Mouse (Mus musculus): Measurements from ENCODE around the gene Mrpl35.
"Not testable (repeated sequence)": the region's sequence is repeated elsewhere in the genome, so short reads cannot be mapped to it uniquely, and the experiment has no call there.

The Mrpl35 gene

DNA sequence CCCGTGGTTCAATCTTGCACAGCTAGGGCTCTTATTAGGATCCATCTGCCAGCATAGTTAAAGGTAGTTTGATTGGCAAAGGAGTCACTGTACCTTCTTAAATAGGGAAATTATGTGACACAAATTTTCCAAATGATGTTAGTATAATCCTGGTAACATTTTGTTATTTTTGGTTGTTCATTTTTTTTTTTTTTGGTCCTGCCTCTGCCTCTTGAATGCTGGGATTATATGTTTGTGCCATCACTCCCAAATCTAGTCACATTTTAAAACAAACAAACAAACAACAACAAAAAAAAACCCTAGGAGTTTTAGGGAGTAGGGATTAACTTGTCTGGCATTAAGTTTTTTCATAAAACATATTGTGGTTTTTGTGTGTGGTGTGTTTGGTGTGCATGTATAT, at the start of gene Mrpl35:
Mrpl35 (minus strand) TSS at position 101 of the 400 bp plus-strand sequence.
- no peak for DNase-seq (ENCODE audit: low read depth)

- no peak for DNase-seq (ENCODE audit: low read depth)
These were observed 44.6 kb upstream of the Mrpl35 start for GRCm38 (mm10) chr6:71871396-71871795.

DNA sequence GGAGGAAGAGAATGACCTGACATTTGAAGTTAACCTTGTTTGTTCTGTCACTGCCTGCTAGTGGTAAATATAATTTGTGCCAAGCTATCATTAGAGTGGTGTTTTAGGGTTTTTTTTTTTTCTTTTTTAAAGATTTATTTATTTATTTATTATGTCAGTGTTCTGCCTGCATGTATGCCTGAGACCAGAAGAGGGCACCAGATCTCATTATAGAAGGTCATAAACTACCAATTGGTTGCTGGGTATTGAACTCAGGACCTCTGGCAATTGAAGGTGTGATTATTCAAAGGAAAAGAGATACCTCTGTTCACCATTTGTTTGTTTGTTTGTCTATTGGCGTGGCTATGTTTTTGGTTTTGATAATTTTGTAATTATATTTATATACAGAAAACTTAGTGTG, 42.0 kb upstream of the Mrpl35 start:
- DNase-seq (ENCODE audit: low read depth): no peak

GRCm38 (mm10) chr6:71867751-71868150, 41.0 kb upstream of the Mrpl35 start:
- DNase-seq (ENCODE audit: low read depth): no peak

DNA sequence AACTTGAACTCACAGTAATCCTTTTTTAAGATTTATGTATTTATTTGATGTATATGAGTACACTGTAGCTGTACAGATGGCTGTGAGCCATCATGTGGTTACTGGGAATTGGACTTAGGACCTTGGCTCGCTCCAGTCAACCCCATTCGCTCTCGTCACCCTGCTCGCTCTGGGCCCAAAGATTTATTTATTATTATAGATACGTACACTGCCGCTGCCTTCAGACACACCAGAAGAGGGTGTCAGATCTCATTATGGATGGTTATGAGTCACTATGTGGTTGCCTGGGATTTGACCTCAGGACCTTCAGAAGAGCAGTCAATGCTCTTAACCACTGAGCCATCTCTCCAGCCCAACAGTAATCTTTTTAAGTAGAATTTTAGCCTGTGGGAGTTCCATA, 20.1 kb upstream of the Mrpl35 start:
- DNase-seq (ENCODE audit: low read depth): not testable (repeated sequence)

- no peak for DNase-seq (ENCODE audit: low read depth)
These were observed 14.0 kb upstream of the Mrpl35 start for GRCm38 (mm10) chr6:71840597-71841290.

GRCm38 (mm10) chr6:71839815-71840214, 13.0 kb upstream of the Mrpl35 start:
- DNase-seq (ENCODE audit: low read depth): no peak

GRCm38 (mm10) chr6:71836811-71837210, 10.0 kb upstream of the Mrpl35 start:
- no peak for DNase-seq (ENCODE audit: low read depth)

GRCm38 (mm10) chr6:71831581-71831960, 4.8 kb upstream of the Mrpl35 start:
- peak; percentile 93 for DNase-seq (ENCODE audit: low read depth)

DNA sequence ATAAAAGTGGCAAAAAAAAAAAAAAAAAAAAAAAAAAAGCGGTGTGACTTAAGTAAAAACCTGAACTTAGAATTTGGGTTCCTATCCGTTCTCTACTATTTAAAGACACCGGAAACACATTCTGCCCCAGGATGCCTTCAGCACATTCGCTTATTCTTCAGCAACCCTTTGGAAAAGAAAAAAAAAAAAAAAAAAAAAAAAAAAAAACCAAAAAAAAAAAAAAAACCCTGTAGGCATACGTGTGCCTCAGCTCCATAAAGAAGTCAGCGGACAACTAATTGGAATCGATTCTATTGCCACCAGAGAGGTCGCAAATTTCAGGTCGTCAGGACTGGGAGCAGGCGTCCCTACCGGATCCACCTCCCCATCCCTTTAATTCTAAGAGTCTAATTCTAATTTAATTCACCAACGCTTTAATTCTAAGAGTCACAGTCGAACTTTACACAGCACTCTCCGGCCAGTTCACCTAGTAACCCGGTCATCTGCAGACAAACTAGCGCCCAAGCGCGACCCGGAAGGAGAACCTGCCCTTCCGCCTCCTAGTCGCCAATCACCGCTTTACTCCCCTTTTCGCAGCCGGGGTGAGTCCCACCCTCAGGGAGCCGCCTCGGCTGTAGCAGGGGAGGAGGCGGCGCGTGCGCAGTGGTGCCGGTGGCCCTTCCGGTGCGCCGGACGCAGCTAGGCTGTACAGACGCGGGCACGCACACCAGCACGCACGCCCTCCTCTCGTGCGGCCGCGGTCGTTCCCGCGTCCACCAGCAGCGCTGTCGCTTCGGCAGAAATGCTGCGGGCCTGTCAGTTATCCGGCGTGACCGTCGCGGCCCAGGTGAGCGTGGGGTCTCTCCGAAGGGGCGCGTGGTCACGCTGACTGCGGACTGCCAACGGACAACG, 4.2 kb upstream of the Mrpl35 start, which contains the start of gene Immt:
Immt (plus strand) TSS at position 642 of the 891 bp plus-strand sequence.
- peak; percentile 94 for DNase-seq (ENCODE audit: low read depth)

DNA sequence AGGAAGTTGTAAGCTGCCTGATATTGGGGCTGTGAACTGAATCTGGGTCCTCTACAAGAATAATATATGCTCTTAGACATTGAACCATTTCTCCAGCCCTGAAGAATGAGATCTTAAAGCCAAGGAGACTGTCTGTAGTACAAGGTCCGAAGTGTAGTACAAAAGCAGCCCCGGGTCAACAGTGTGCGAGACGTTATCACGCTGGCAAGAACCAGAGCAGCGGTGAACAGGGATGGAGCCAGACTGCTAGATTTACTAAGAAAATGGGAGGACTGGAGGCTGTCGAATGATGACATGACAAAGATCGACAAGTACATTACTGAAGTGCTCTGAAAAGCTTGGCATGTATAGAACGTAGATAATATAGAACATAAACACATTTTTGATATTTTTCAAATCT, 3.0 kb upstream of the Mrpl35 start:
- no peak for DNase-seq (ENCODE audit: low read depth)

DNA sequence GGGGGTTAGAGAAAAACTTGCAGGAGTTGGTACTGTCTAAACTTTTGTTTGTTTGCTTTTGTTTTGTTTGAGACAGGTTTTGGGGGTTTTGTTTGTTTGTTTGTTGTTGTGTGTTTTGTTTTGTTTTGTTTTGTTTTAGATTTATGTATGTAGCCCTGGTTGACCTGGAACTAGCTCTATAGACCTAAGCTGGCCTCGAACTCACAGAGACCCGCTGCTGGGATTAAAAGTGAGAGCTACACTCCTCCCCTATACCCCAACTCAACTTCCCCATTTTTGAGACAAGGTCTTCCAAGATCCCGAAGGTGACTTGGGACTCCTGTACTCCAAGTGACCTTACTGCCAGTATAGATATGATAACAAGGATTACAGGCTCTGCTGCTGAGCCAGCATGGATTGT, 2.8 kb downstream of the Mrpl35 start:
- DNase-seq (ENCODE audit: low read depth): no peak

- peak; percentile 91 for DNase-seq (ENCODE audit: low read depth)
These were observed 3.3 kb downstream of the Mrpl35 start for GRCm38 (mm10) chr6:71823488-71823887.

- no peak for DNase-seq (ENCODE audit: low read depth)
These were observed 3.7 kb downstream of the Mrpl35 start for GRCm38 (mm10) chr6:71823085-71823484.

GRCm38 (mm10) chr6:71819764-71820292, 6.9 kb downstream of the Mrpl35 start:
- no peak for DNase-seq (ENCODE audit: low read depth)

- DNase-seq (ENCODE audit: low read depth): no peak
These were observed 13.9 kb downstream of the Mrpl35 start for GRCm38 (mm10) chr6:71812820-71813219.

- DNase-seq (ENCODE audit: low read depth): no peak
These were observed 16.9 kb downstream of the Mrpl35 start for GRCm38 (mm10) chr6:71809890-71810289.

GRCm38 (mm10) chr6:71806713-71807112, 20.1 kb downstream of the Mrpl35 start:
- DNase-seq (ENCODE audit: low read depth): no peak

DNA sequence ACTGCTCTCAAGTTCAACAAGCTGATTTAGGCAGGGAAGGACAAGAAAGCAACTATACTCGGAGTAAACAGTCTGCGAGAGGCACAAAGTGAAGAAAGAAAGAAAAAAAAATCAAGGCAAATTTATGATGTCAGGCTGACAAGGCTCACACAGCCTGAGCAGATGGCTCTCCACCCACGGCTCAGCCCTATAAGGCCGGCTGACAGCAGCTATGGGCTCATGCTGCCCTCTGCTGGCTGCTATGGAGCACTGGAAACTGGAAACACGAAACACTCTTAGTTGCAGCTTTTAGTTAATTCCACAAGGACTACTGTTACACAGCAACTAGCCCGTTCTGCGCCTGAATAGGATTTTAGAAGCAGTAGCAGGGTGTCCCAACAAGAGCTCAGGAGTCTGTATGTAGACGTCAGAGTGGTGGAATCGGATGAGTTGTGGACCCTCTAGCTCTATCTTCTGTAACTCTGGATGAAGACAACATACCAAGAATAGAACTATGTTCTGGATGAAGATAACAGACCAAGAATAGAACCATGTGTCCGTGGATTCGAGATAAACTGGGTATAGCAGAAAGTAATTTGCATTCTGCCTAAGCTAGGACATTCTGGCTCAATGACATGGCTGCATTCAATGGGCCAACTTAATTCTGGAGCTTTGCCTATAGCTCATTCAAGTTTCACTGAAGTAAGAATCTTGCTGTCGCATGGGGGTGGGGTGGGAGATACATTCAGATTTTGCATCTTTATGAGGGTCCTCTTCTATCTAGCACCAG, 22.5 kb downstream of the Mrpl35 start:
- DNase-seq (ENCODE audit: low read depth): peak; percentile 75

DNA sequence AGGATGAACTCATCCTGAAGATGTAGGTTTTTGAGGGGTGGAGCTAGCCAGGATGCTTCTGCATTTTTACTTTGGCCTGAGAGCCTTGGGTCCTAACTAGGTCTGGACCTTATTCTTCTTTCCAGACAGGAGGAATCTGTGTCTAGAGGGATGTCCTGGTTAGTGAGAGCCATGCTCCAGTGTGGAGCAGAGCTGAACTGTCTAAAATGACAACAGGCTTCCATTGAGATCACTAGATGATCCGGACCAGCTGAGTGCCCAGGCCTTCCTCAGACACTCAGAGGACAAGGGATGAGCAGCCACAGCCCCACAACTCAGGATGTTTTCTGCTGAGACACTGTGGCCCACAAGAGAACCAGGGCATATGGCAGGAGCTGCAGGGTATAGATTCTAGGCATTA, 23.2 kb downstream of the Mrpl35 start:
- no peak for DNase-seq (ENCODE audit: low read depth)

DNA sequence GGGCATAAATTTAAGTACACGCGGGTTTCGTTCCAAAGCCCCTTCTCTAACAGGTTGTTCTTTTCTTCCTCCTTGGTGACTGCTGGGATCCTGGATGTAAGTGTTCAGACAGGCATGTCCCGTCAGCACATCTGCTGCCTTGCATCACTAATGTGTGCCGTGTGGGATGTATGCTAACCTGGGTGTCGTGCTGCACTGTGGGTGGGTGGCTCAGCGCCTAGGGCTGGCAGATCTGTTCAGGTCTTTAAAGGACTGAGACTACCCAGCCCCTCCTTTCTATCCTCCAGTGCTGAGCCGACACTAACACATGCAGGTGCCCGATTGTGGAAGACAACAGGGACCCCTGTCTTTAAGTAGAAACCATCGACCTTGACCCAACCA, 25.1 kb downstream of the Mrpl35 start:
- no peak for DNase-seq (ENCODE audit: low read depth)

GRCm38 (mm10) chr6:71801011-71801713, 25.6 kb downstream of the Mrpl35 start:
- no peak for DNase-seq (ENCODE audit: low read depth)

Measured in c-Kit-positive CD71-positive TER-119-negative erythroid progenitor cells, embryonic 14.5 days (primary cell).